Mouse (Mus musculus): ENCODE measurements around the gene Rab34. TPM values are rescaled to one million over a fixed set of nuclear protein-coding genes. Genes with fewer than 3 reads are reported as not detected.

The Rab34 gene
- polyA plus RNA-seq, 1 experiment = 112 TPM

DNA sequence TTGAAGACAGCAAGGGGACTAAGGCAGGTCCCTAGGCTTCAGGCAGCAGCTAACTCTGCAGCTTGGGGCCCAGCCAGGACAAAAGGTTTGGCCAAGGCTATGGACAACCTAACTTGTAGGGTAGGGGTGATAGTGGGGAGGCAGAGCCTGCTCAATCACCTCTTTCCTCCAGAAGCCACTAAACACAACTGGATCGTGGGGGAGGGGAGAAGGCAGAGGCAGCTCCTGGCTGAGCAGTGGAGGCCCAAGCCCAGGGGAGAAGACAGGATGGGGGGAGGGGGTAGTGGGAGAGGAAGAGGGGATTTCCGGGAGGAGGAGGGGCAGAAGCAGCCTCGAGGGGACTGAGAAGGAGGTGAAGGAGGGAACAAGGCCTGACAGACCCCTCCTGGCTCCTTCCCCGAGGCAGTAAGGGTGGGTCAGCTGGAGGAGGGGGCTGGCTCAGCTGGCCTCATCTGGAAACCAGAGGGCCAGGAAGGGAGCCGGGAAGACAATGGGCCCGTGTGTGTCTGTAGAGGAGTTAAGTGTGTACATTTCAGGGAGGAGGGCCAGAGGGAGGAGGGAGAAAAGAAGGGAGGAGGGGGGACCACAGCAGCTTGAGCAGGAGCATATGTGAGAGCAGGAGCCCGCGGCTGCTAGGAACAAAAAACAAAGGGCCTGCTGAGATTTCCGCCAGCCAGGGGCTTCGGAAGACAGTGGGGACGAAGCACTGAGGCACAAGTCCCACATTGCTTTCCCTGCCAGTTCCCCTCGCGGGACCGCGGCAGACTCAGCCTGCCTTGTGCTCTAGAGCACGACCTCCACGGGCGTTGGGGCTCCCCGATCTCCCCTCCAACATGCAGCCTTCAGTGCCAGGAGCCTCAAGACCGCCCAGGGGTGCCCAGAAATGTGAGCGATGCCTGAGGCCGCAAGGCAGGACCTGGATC is 24.3 kb upstream of the Rab34 start:
- Histone ChIP-seq H3K4me3 (ENCODE audit: insufficient read depth, low read length) (peak overlapping the region; percentile 81), H3K4me1 (ENCODE audit: control insufficient read depth, insufficient read depth, low read length) (peaks cover 14% of the 10 kb centered on the region), H3K27ac (ENCODE audit: insufficient read depth, low read length) (peak overlapping the region; percentile 65)
- TF ChIP-seq POLR2A (IDR thresholded peaks at IDR 0.05; ENCODE audit: low read depth, low read length) (peak; percentile 42), CTCF (IDR thresholded peaks at IDR 0.05; ENCODE audit: borderline replicate concordance, insufficient read depth, low read length) (no peak)

DNA sequence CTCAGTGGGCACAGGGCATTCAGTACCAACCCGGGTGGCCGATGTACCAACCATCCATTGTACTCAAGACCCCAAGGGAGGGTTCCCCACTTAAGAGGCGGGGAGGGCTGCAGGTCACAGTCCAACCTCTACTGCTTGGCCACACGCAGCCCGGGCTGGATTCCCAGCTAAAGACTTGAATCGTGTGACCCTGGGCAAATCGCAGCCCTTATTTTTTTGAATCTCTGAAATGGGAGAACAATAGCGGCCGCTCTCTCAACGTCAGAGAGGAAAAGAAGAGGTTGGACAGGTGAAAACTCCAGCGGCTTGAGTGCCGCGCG is 23.7 kb upstream of the Rab34 start:
- H3K4me1 ChIP-seq (ENCODE audit: control insufficient read depth, insufficient read depth, low read length) = peaks cover 14% of the 10 kb centered on the region
- H3K4me3 ChIP-seq (ENCODE audit: insufficient read depth, low read length) = peak overlapping the region; percentile 81
- peak overlapping the region; percentile 65 for H3K27ac ChIP-seq (ENCODE audit: insufficient read depth, low read length)
- no peak for TF ChIP-seq CTCF (IDR thresholded peaks at IDR 0.05; ENCODE audit: borderline replicate concordance, insufficient read depth, low read length)
- TF ChIP-seq POLR2A (IDR thresholded peaks at IDR 0.05; ENCODE audit: low read depth, low read length) = no peak

DNA sequence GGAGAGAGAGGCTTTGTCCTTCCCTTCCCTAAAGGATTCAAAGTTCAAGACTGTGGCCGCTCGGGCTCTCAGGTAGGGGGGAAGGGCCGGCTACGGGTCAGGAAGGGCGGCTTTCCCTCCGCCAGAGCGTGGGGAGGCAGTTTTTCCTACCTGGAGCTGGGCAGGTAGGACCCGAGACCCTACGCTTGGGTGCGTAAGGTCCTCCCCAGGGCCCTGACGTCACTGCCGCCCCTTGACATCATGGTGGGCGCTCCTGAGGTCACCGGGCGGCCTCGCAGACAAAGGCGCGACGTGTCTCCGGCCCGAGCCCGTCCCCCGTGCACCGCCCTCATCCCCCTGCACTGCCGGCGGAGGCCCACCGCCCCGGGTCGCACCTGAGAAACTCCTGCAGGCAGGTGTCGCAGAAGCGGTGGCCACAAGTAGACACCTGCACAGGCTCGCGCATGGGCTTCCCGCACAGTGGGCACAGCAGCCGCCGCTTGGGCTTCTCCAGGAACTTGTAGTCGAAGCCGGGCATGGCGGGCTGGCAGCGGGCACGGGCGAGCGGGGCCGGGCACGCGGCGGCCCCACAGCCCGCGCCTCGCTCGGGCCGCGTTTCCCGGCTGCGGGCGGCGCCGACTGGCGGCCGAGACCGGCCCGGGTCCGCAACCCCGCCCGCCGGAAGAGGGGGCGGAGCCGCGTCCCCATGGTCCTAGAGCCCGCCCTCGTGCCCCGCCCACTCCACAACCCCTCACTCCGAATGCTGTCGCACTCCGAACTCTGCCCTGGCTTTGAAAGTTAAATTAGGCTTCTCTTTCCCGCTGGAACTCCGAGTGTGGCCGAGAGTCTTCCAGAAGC is 23.1 kb upstream of the Rab34 start, which contains the start of gene Traf4:
TSS of gene Traf4 (minus strand) at position 666 of the 837 bp plus-strand sequence.
- TF ChIP-seq POLR2A (IDR thresholded peaks at IDR 0.05; ENCODE audit: low read depth, low read length) (peak; percentile 75), CTCF (IDR thresholded peaks at IDR 0.05; ENCODE audit: borderline replicate concordance, insufficient read depth, low read length) (no peak)
- H3K4me1 ChIP-seq (ENCODE audit: control insufficient read depth, insufficient read depth, low read length) = peaks cover 14% of the 10 kb centered on the region
- H3K4me3 ChIP-seq (ENCODE audit: insufficient read depth, low read length) = peak within 1 kb of the TSS; percentile 81
- H3K27ac ChIP-seq (ENCODE audit: insufficient read depth, low read length) = peak within 1 kb of the TSS; percentile 99

DNA sequence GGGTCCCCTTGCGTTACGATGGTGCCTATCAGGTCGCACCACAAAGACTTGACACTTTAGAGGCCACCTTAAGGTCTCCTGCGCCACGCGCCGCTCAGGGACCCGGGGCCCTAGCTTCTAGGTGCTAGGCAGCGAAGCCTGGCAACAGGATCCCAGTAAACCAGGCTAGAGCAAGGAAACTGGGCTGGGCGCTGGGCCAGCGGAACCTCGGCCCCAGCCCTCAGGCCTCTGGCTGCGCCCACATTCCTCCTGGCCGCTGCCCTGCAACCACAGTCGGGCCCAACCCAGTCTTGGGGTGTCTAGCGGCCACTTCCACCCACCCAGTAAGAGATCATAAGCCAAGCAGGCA is 22.5 kb upstream of the Rab34 start:
- peak overlapping the region; percentile 32 for H3K4me3 ChIP-seq (ENCODE audit: insufficient read depth, low read length)
- H3K4me1 ChIP-seq (ENCODE audit: control insufficient read depth, insufficient read depth, low read length) = peaks cover 14% of the 10 kb centered on the region
- TF ChIP-seq POLR2A (IDR thresholded peaks at IDR 0.05; ENCODE audit: low read depth, low read length) (peak; percentile 37; the same call in 1 of the 2 replicates), CTCF (IDR thresholded peaks at IDR 0.05; ENCODE audit: borderline replicate concordance, insufficient read depth, low read length) (no peak)
- peak overlapping the region; percentile 99 for H3K27ac ChIP-seq (ENCODE audit: insufficient read depth, low read length)

DNA sequence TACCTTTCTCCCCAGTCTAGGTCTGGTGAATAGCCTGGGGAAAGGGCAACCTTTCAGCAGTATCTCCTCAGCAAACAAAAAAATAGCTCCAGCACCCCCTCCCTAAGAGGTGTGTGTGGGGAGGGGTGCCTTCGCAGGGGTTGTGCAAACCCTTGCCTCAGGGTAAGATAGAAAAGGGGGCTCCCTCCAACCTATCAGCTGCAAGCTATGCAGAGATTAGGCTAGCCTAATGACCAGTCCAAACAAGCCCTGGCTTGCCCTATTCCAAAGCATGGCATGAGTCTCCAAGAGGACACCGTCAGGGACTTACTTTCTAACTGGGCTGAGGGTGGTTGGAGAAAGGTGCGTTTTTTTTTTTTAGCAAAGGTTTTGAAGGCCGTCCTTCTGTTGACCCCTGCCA is 22.1 kb upstream of the Rab34 start:
- Histone ChIP-seq H3K4me3 (ENCODE audit: insufficient read depth, low read length) (no peak overlapping the region), H3K27ac (ENCODE audit: insufficient read depth, low read length) (peak overlapping the region; percentile 99), H3K4me1 (ENCODE audit: control insufficient read depth, insufficient read depth, low read length) (peaks cover 14% of the 10 kb centered on the region)
- TF ChIP-seq CTCF (IDR thresholded peaks at IDR 0.05; ENCODE audit: borderline replicate concordance, insufficient read depth, low read length) = no peak
- peak; percentile 24 for TF ChIP-seq POLR2A (IDR thresholded peaks at IDR 0.05; ENCODE audit: low read depth, low read length)

DNA sequence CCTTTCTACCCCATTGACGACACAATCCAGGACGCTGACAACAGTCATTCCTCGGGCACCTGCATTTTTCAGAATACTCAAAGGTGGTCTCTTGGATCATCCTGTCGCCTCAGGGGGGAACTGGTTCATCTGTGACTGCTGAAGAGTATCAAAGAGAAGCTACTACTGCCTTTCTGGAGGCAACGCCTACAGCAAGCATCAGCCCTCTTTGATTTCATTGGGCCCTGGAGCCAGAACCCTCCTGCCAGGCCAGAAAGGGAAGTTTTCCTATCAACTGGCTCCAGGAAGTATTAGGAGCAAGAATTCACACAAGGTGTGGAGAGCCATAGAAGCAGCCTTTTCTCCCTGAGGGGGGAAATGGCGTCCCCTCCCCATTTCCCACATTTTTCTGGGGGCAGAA is 21.6 kb upstream of the Rab34 start:
- Histone ChIP-seq H3K4me3 (ENCODE audit: insufficient read depth, low read length) (no peak overlapping the region), H3K27ac (ENCODE audit: insufficient read depth, low read length) (peak overlapping the region; percentile 99), H3K4me1 (ENCODE audit: control insufficient read depth, insufficient read depth, low read length) (peaks cover 14% of the 10 kb centered on the region)
- no peak for TF ChIP-seq CTCF (IDR thresholded peaks at IDR 0.05; ENCODE audit: borderline replicate concordance, insufficient read depth, low read length)
- TF ChIP-seq POLR2A (IDR thresholded peaks at IDR 0.05; ENCODE audit: low read depth, low read length) = no peak; the same call in 1 of the 2 replicates

DNA sequence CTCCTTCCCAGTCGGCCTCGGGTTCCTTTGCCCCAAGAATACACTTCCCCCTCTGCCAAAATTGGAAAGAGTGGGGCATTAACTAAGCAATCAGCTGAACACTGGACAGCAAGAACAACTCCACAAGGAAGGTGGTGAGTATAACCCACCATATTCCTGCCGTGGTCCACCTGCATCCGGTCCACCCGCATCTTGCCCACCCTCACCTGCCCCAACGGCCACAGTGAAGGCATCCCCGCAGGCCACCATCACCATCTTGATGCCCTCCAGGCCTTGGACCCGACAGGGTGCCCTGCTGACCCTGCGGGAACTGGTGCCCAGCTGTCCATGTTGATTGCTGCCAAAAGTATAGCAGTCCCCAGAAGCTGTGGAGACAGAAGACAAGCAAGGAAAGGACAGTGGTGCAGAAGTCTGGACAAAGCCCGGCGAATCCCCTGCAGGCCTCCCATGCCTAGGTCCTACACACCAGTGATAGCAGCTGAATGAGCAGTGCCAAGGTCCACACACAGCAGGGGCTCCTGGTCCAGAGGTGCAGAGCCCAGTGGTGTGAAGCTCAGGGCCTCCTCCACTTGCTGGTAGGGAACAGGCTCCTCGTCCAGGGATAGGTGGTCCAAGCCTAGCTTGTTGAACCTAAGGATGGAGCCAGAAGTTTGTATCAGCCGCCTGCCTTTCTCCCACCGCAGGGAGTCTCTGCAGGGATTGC is 20.8 kb upstream of the Rab34 start:
- H3K27ac ChIP-seq (ENCODE audit: insufficient read depth, low read length) = 0 out of 2 replicates have a peak overlapping the region, but pooled peaks have one; percentile 99
- no peak overlapping the region for H3K4me3 ChIP-seq (ENCODE audit: insufficient read depth, low read length)
- TF ChIP-seq POLR2A (IDR thresholded peaks at IDR 0.05; ENCODE audit: low read depth, low read length) (no peak), CTCF (IDR thresholded peaks at IDR 0.05; ENCODE audit: borderline replicate concordance, insufficient read depth, low read length) (no peak)
- H3K4me1 ChIP-seq (ENCODE audit: control insufficient read depth, insufficient read depth, low read length) = peaks cover 10% of the 10 kb centered on the region

DNA sequence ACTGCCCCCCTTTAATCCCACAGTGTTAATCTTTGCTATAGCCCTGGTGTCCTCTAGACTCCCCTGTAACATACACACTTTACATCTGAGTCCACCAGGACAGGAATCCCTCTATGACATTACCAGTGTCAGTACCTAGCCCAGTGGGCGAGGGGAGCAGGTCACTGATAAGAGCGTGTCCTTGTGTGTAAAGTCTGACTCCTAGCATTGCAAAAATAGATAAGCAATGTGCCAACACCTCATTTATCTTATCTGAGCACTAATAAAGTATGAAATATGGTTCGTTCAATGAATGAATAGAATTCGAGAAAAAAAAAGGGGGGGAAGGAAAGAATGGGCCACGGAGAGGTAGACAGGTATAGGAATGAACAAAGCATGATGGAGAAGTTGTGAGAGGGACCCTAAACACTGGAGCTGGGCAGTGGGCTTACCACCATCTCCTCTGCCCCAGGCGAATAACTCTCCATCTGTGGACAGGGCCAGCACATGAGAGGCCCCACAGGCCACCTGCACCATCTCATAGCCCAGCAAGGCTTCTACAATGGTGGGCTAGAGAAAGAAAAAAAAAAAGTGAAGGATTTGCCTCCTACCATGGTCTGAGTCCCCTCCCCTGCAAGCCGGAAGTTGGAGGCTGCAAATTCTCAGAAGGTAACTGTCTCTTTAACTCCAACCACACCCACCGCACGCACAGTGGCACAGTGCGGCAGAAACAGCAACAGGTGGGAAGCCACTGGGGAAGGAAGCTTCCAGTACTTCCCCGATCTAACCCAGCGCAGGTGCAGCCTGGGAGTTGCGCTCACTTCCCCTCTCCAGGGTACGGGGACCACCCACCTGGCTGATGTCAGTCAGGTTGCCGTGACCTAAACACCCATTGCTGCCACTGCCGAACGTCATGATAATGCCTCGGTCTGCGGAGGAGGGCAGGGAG is 19.4 kb upstream of the Rab34 start:
- TF ChIP-seq CTCF (IDR thresholded peaks at IDR 0.05; ENCODE audit: borderline replicate concordance, insufficient read depth, low read length) (no peak), POLR2A (IDR thresholded peaks at IDR 0.05; ENCODE audit: low read depth, low read length) (no peak)
- Histone ChIP-seq H3K27ac (ENCODE audit: insufficient read depth, low read length) (no peak overlapping the region), H3K4me1 (ENCODE audit: control insufficient read depth, insufficient read depth, low read length) (peaks cover 5% of the 10 kb centered on the region), H3K4me3 (ENCODE audit: insufficient read depth, low read length) (no peak overlapping the region)

Measured in embryonic fibroblast, embryonic 13.5 days (primary cell).